8 mouse cellular contexts compared by ENCODE assay signal in genomic region chr11:110400283-110400682, GRCm38 (mm10). TPM values are rescaled to one million over a fixed set of nuclear protein-coding genes. Genes with fewer than 3 reads are reported as not detected.
DNase-seq lines count a peak whose midpoint lies in the region; ATAC-seq and TF ChIP-seq lines count a peak whose summit lies in the region.

No protein-coding gene starts in this region.

- H3K9me3 ChIP-seq in lung, postnatal 0 days (ENCODE audit: low read length) = no peaks in the 10 kb centered on the region
- H3K9me3 ChIP-seq in limb, embryonic 15.5 days = no peaks in the 10 kb centered on the region
- no peaks in the 10 kb centered on the region for H3K9me3 ChIP-seq in stomach, embryonic 15.5 days

- H3K4me2 ChIP-seq in lung, postnatal 0 days (replicated peaks; ENCODE audit: low read depth, low read length) = peak overlapping the region; percentile 61; the same call in 1 of the 2 replicates
- H3K4me2 ChIP-seq in limb, embryonic 15.5 days = peak overlapping the region; percentile 67
- peak overlapping the region; percentile 63 for H3K4me2 ChIP-seq in stomach, embryonic 15.5 days

- TF ChIP-seq CTCF in cerebellum, adult 2 months (IDR thresholded peaks at IDR 0.05; ENCODE audit: borderline replicate concordance, insufficient read depth, low read depth, low read length) = no peak
- TF ChIP-seq CTCF in lung, postnatal 0 days (IDR thresholded peaks at IDR 0.05) = no peak

- peak overlapping the region; percentile 23 for H3K4me3 ChIP-seq in cerebellum, adult 2 months (replicated peaks; ENCODE audit: insufficient read depth, low read depth, low read length)
- H3K4me3 ChIP-seq in lung, postnatal 0 days (ENCODE audit: low read depth, low read length) = no peak overlapping the region
- peak overlapping the region; percentile 49 for H3K4me3 ChIP-seq in limb, embryonic 15.5 days
- peak overlapping the region; percentile 54 for H3K4me3 ChIP-seq in stomach, embryonic 15.5 days (replicated peaks)

- no peak for ATAC-seq in lung, postnatal 0 days
- no peak for ATAC-seq in limb, embryonic 15.5 days (ENCODE audit: insufficient number of reproducible peaks, low FRiP score, low TSS enrichment, low read depth)
- no peak for ATAC-seq in stomach, embryonic 15.5 days (ENCODE audit: insufficient read depth, low FRiP score, low read depth)

- H3K9ac ChIP-seq in lung, postnatal 0 days (replicated peaks; ENCODE audit: low read depth) = no peak overlapping the region
- H3K9ac ChIP-seq in limb, embryonic 15.5 days = no peak overlapping the region
- H3K9ac ChIP-seq in stomach, embryonic 15.5 days = no peak overlapping the region

- H3K27me3 ChIP-seq in cerebellum, adult 2 months (ENCODE audit: control insufficient read depth, insufficient read depth, low read length) = no peaks in the 10 kb centered on the region
- no peaks in the 10 kb centered on the region for H3K27me3 ChIP-seq in lung, postnatal 0 days (replicated peaks; ENCODE audit: insufficient read depth, low read length)
- no peaks in the 10 kb centered on the region for H3K27me3 ChIP-seq in limb, embryonic 15.5 days
- H3K27me3 ChIP-seq in stomach, embryonic 15.5 days (replicated peaks) = no peaks in the 10 kb centered on the region

- no peak for TF ChIP-seq POLR2A in cerebellum, adult 2 months (IDR thresholded peaks at IDR 0.05; ENCODE audit: borderline replicate concordance, insufficient read depth, low read length)

- H3K4me1 ChIP-seq in cerebellum, adult 2 months (ENCODE audit: control insufficient read depth, insufficient read depth, low read length) = no peaks in the 10 kb centered on the region
- H3K4me1 ChIP-seq in lung, postnatal 0 days (ENCODE audit: insufficient read depth, low read depth, low read length) = peaks cover 3% of the 10 kb centered on the region; the same call in 1 of the 2 replicates
- H3K4me1 ChIP-seq in limb, embryonic 15.5 days = peaks cover 19% of the 10 kb centered on the region
- H3K4me1 ChIP-seq in stomach, embryonic 15.5 days = peaks cover 9% of the 10 kb centered on the region; the same call in 1 of the 2 replicates

- TF ChIP-seq EP300 in lung, postnatal 0 days (IDR thresholded peaks at IDR 0.05) = no peak

- 49% methylated on average over 1 of the region's 1 CpGs for WGBS in cerebellum, adult 2 months
- 41% methylated on average over 1 of the region's 1 CpGs for WGBS in lung, postnatal 0 days
- WGBS in limb, embryonic 15.5 days = 13% methylated on average over 1 of the region's 1 CpGs
- WGBS in stomach, embryonic 15.5 days = 38% methylated on average over 1 of the region's 1 CpGs

- H3K36me3 ChIP-seq in lung, postnatal 0 days (ENCODE audit: insufficient read depth, low read length) = no peaks in the 10 kb centered on the region
- no peaks in the 10 kb centered on the region for H3K36me3 ChIP-seq in limb, embryonic 15.5 days
- H3K36me3 ChIP-seq in stomach, embryonic 15.5 days = no peaks in the 10 kb centered on the region

- H3K27ac ChIP-seq in cerebellum, adult 2 months (ENCODE audit: insufficient read depth, low read length) = no peak overlapping the region
- no peak overlapping the region for H3K27ac ChIP-seq in lung, postnatal 0 days (ENCODE audit: low read length)
- no peak overlapping the region for H3K27ac ChIP-seq in limb, embryonic 15.5 days
- H3K27ac ChIP-seq in stomach, embryonic 15.5 days = no peak overlapping the region

- no peak for DNase-seq in cerebellum, adult 2 months
- no peak for DNase-seq in cerebellum, adult 11-12 months
- no peak for DNase-seq in lung, postnatal 0 days (ENCODE audit: low spot score)
- no peak for DNase-seq in lung, adult 18-20 months
- DNase-seq in layer of hippocampus, adult 8-10 months (ENCODE audit: low spot score in 2 of 2) = no peak
- no peak for DNase-seq in kidney, adult 8-10 months

RNA-seq across cellular contexts. Expression of gene Map2k6, which starts 1.4 kb away (rescaled TPM):
- polyA plus RNA-seq in cerebellum, adult 2 months (2012; rRNA removed) = 12.1 and 12.5 TPM in 2 replicates
- polyA plus RNA-seq in lung, postnatal 0 days (2015; fragmentation: Nextera tagmentation; extraction: Ambion mirVana) = 4.7 and 5.1 TPM in 2 replicates
- 21.1 and 21.9 TPM in 2 replicates for polyA plus RNA-seq in limb, embryonic 15.5 days (2015; fragmentation: Nextera tagmentation; extraction: Ambion mirVana)
- 17.0 and 18.9 TPM in 2 replicates for polyA plus RNA-seq in stomach, embryonic 15.5 days (2015; fragmentation: Nextera tagmentation; extraction: Ambion mirVana)
- total RNA-seq in layer of hippocampus, adult 8-10 months (2022) = 10 to 100 TPM; 28.0 to 37.1 (median 32.3) TPM
